Mouse (Mus musculus) lung, postnatal 4 days (tissue): Measurements from ENCODE around the gene Mfap2.
A peak's percentile ranks its signal among the peaks of the same experiment; 100 is the strongest.

ENCODE experiments used
- DNase-seq, 2 experiments: peaks; one replicate each; pipeline ENCODE4 v3.0.0; 2021

Gene Mfap2

GRCm38 (mm10) chr4:141030541-141031206 lies 20.5 kb downstream of the Mfap2 start:
- DNase-seq = no peak

GRCm38 (mm10) chr4:141031733-141032132 lies 21.5 kb downstream of the Mfap2 start:
- DNase-seq = peak; percentile 79 to 87

- peak; percentile 66 to 80 for DNase-seq
These were observed 23.7 kb downstream of the Mfap2 start for GRCm38 (mm10) chr4:141033606-141034549.

- peak in 1 of 2 experiments; percentile 44 for DNase-seq
These were observed 30.9 kb downstream of the Mfap2 start for GRCm38 (mm10) chr4:141041117-141041516.

GRCm38 (mm10) chr4:141044816-141045215 lies 34.6 kb downstream of the Mfap2 start:
- DNase-seq = peak; percentile 83 to 89

GRCm38 (mm10) chr4:141048810-141049475 lies 38.7 kb downstream of the Mfap2 start:
- DNase-seq = no peak

GRCm38 (mm10) chr4:141049476-141049835 lies 39.2 kb downstream of the Mfap2 start:
- DNase-seq = no peak

- DNase-seq = no peak
These were observed 42.2 kb downstream of the Mfap2 start for GRCm38 (mm10) chr4:141052442-141052841.

- no peak for DNase-seq
These were observed 42.9 kb downstream of the Mfap2 start for GRCm38 (mm10) chr4:141053138-141053537.

- DNase-seq = no peak
These were observed 43.4 kb downstream of the Mfap2 start for GRCm38 (mm10) chr4:141053568-141054161.

- no peak for DNase-seq
These were observed 46.8 kb downstream of the Mfap2 start for GRCm38 (mm10) chr4:141056970-141057369.

GRCm38 (mm10) chr4:141058835-141059234 lies 48.6 kb downstream of the Mfap2 start:
- no peak for DNase-seq

- no peak for DNase-seq
These were observed 49.6 kb downstream of the Mfap2 start for GRCm38 (mm10) chr4:141059616-141060425.

GRCm38 (mm10) chr4:141060426-141061301 lies 50.4 kb downstream of the Mfap2 start, which contains the start of gene Crocc:
TSS of gene Crocc (minus strand) at chr4:141060550.
- peak; percentile 99 to 100 for DNase-seq

- DNase-seq = no peak
These were observed 54.0 kb downstream of the Mfap2 start for GRCm38 (mm10) chr4:141064104-141064659.

- peak; percentile 86 to 89 for DNase-seq
These were observed 54.9 kb downstream of the Mfap2 start for GRCm38 (mm10) chr4:141065123-141065522.
